Mouse (Mus musculus) urinary bladder, postnatal 10 days (tissue): ENCODE measurements at regions not wholly inside any gene's neighbourhood (a gene's known extent, or its start where the extent isn't known, plus 50 kb on each side); places are given as distances from the start of the nearest gene placed in this dataset.

ENCODE experiments used
- DNase-seq: peaks from one replicate; pipeline ENCODE4 v3.0.0; 2022; ENCODE audit warnings: low spot score

GRCm38 (mm10) chr9:120723026-120723425 lies 151.8 kb downstream of the Rpl14 start:
- no peak for DNase-seq

GRCm38 (mm10) chr9:120731952-120732622 lies 160.8 kb downstream of the Rpl14 start:
- no peak for DNase-seq

GRCm38 (mm10) chr9:120732650-120733293 lies 161.5 kb downstream of the Rpl14 start:
- DNase-seq = no peak

DNA sequence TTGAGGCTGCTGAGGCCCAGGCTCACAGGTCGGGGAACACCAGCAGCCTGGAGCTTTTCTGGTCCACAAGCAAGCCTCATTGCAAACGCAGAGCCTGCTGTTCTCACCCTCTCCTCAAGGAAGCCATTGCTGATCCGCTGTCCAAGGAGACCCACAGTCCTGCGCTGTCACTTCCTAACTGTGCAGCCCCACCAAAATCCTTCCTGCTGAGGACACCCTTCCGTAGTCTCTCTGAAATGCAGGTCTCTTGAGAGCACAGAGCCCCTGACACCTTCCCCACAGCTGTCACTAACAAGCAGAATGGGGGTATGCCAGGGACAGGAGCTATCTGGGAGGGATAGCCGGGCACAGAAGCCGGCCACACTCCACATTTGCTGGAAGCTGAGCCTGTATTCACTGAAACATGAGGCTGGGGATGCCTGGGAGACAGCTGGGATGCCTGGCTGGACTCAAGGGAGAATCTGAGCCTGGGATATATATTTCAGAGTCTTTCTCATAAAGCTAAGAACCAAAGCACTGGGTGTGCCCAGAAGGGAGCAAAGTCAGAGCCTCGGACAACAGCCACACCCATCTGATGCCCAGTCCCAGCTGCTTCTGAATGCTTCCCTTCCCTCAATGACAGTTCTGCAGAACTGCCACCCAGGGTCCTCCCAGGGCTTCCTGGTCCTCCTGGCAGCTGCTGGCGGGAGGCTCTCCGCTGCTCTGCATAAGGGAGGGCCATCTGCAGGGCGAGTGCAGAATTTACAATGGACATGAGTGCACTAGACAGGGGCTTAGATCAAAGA lies 162.6 kb downstream of the Rpl14 start:
- DNase-seq = no peak

DNA sequence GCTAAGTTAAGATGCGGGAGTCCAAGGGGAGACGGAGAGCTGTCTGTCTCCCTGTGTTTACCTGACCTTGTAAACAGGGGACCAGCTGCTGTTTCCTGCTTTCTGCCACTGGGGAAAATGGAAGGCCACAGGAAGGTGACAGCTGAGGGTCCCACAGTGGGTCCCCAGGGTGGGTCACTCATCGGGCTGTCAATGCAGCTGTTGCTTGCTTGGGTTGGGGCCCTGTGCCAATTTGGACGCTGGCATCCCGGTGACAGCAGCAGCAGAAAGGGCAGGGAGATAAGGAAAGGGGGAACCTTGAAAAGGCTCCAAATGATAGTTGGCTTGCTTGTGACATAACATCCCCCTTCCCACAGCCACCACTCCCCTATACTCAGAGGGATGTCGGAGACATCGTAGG lies 164.0 kb downstream of the Rpl14 start:
- no peak for DNase-seq

GRCm38 (mm10) chr9:120737956-120738355 lies 166.7 kb downstream of the Rpl14 start:
- DNase-seq = no peak

- DNase-seq = no peak
Observed at GRCm38 (mm10) chr9:120739199-120739952, 168.1 kb downstream of the Rpl14 start.

- DNase-seq = no peak
Observed at GRCm38 (mm10) chr9:120739953-120740524, 168.8 kb downstream of the Rpl14 start.

GRCm38 (mm10) chr9:120741521-120741920 lies 170.3 kb downstream of the Rpl14 start:
- DNase-seq = no peak

DNA sequence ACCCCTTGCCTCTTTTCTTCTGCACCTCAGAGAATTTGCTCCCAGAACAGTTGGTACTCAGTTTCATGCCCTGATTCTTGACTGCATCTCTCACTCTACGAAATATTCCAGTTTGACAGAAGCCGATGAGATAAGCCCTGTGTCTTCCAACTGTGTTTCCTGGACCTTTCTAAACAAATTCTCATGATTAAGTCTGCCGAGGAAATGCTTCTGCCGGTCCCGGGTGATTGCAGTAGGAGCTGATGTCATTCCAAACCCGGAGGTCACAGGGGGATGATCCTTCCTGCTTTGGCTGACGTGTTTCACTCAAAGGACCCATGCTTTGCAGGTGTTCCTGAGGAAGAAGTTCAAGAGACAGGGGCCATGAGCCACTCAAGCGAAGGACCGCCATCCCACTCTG lies 172.2 kb downstream of the Rpl14 start:
- no peak for DNase-seq

DNA sequence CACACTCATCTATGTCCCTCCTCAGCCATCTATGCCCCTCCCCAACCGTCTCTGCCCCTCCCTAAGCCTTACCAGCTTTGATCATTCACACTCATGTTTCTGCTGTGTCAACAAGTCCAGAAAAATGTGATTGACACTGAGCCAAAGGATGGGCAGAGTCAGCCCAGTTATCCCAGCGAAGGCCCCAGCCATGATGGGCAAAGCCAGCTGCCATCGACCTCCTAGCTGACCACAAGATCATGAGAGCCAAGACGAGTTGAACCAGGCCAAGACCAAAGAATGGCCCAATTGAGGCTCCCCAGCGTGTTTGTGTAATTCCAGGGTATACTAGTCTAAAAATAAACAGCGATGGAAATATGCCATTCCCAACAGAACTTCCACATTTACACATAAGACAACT lies 174.4 kb downstream of the Rpl14 start:
- DNase-seq = no peak

DNA sequence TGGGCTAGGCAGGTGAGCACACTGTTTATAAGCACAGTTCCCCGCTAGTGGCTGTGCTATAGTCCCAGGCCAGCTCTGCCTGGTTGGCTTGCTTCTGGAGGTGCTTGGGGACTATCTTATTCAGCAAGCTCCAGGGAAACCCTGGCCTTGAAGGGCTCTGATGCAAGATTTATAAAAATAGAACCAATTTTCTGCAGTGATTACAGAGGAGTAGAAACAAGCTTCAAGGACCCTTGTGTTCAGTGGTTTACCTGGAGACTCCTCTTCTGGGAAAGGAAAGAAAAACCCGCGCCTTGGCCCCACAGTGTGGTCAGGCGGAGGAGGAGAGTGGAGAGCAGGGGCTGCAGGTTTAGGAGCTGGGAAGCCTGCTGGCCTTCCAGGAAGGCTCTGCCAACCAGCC lies 178.2 kb upstream of the Ctnnb1 start:
- no peak for DNase-seq

DNA sequence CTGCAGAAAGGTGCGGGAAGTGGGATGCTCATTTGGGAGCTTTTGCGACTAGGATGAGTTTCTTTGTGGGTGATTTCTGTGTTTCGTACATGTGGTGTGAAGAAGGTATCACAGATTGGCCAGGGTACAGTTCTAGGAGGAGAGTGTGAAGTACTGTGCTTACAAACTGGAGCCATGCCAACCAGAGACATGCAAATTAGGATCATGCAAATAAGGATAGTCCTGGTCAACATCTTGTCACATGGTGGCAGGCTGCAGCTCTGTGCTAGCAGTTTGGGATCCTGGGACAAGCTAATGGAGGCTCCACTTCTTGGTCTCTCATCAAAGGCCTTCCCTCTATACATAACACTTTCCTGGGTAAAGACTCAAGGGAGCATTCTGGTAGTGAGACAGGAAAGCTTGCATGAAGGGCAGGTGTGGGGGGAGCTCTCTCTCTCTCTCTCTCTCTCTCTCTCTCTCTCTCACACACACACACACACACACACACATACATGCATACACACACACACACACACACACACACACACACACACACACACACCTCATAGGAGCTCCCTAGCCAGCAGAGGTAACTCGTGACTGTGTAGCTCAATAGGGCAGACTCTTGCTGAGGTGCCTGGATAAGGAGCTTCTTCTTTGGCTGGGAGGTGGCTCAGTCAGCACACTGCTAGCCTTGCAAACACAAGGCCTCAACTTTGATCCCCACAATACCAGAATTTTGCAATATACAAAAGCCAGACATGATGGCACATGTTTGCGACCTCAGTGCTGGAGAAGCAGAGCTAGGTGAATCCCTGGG lies 177.1 kb upstream of the Ctnnb1 start:
- DNase-seq = no peak

- DNase-seq = no peak
Observed at GRCm38 (mm10) chr9:120754151-120754550, 174.9 kb upstream of the Ctnnb1 start.

DNA sequence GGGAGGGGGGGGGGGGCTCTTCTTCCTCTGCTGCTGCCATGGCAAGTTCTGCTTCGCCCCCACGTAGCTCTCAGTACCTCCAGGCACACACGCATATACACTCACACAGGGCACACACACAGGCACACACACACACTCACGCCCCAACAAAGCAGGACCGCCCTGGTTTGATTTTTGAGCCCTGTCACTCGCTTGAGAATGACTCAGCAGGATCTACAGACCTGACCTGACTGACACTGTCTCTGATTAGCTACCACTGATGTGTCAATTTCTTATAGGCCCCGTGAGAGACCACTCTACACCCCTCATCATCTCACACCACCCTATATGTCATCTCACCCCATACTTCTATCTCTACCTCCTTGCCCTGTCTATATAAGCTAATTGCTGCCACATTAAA lies 173.5 kb upstream of the Ctnnb1 start:
- no peak for DNase-seq

- DNase-seq = no peak
Observed at GRCm38 (mm10) chr9:120758003-120758402, 171.0 kb upstream of the Ctnnb1 start.

DNA sequence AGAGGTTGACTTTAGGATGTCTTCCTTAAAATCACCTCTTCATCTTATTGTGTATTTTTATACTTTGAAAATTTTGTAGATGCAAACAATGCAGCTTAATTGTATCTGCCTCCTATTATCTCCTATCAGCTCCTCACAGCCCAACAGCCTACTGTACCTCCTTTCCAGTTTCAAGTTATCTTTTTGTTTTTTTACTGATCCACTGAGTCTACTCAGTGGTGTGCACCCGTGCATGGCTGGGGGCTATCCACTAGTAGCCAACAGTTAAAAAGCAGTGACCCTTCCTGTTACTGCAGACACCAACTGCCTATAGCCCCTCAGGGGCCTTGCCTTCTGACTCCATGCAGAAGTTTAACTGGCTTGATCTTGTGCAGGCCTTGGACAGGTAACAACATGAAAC lies 170.4 kb upstream of the Ctnnb1 start:
- no peak for DNase-seq

GRCm38 (mm10) chr9:120759771-120760170 lies 169.2 kb upstream of the Ctnnb1 start:
- DNase-seq = no peak

DNA sequence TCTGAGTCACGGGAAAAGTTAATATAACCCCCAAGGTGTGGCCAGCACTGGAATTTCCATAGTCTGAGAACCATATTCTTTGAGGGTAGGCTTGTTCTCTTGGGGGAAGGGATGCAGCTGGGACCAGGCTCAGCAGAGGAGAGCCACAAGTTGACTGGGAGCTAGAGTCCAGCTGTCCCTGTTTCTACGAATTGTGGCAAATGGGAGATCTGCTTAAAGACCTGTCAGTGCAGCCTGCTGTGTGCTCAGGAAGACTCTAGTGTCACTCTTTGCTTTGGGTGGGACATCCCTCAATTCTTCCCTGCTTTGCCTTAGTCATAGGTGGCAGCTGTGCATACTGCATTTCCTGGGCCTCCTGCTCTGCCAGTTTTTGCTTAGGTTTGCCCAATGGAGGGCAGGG lies 165.2 kb upstream of the Ctnnb1 start:
- DNase-seq = no peak

GRCm38 (mm10) chr9:120764663-120765062 lies 164.4 kb upstream of the Ctnnb1 start:
- no peak for DNase-seq

DNA sequence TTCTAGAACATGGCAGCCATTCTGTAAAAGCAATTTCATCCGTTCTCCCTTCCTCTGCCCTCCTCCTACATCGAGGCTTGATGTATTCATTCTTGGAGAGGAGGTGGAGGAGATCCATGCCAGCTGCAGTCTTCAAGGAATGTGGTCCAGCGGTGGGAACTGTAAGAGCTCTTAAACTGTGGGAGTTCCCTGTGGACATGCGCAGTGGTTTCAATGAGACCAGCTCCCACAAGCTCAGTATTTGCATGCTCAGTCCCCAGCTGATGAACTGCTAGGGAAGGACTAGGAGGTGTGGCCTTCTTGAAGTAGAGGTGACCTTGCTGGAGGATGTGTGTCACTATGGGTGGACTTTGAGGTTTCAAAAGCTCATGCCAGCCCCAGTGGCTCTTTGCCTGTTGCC lies 163.7 kb upstream of the Ctnnb1 start:
- no peak for DNase-seq
